Mouse (Mus musculus) telencephalon, adult 2 months (tissue): ENCODE measurements at regions not wholly inside any gene's neighbourhood (a gene's known extent, or its start where the extent isn't known, plus 50 kb on each side); places are given as distances from the start of the nearest gene placed in this dataset.

Experiments
- DNase-seq: peaks from one replicate; pipeline ENCODE4 v3.0.0-alpha.2; 2011; ENCODE audit warnings: low read depth, low spot score

GRCm38 (mm10) chr1:12318029-12318428, 904.1 kb downstream of the A830018L16Rik start:
- no peak for DNase-seq

- DNase-seq = no peak
Observed at GRCm38 (mm10) chr1:12334186-12334585, 920.3 kb downstream of the A830018L16Rik start.

- no peak for DNase-seq
Observed at GRCm38 (mm10) chr1:12344726-12345438, 931.0 kb downstream of the A830018L16Rik start.

GRCm38 (mm10) chr1:12345439-12345819, 931.5 kb downstream of the A830018L16Rik start:
- peak; percentile 16 for DNase-seq

GRCm38 (mm10) chr1:12354531-12354930, 940.6 kb downstream of the A830018L16Rik start:
- DNase-seq = no peak

GRCm38 (mm10) chr1:12367872-12368271, 954.0 kb downstream of the A830018L16Rik start:
- DNase-seq = peak; percentile 91

GRCm38 (mm10) chr1:12372968-12373367, 959.1 kb downstream of the A830018L16Rik start:
- no peak for DNase-seq

- no peak for DNase-seq
Observed at GRCm38 (mm10) chr1:12398146-12398884, 984.4 kb downstream of the A830018L16Rik start.

GRCm38 (mm10) chr1:12405391-12406270, 991.7 kb downstream of the A830018L16Rik start:
- DNase-seq = peak; percentile 13

GRCm38 (mm10) chr1:12409738-12410523, 996.0 kb downstream of the A830018L16Rik start:
- DNase-seq = no peak

GRCm38 (mm10) chr1:12410524-12410886, 996.6 kb downstream of the A830018L16Rik start:
- no peak for DNase-seq

- DNase-seq = no peak
Observed at GRCm38 (mm10) chr1:12424510-12424909, 1010.6 kb downstream of the A830018L16Rik start.

- no peak for DNase-seq
Observed at GRCm38 (mm10) chr1:12437894-12438293, 1024.0 kb downstream of the A830018L16Rik start.

GRCm38 (mm10) chr1:12466255-12466654, 1052.3 kb downstream of the A830018L16Rik start:
- no peak for DNase-seq

- DNase-seq = no peak
Observed at GRCm38 (mm10) chr1:12478983-12479763, 1065.3 kb downstream of the A830018L16Rik start.

- peak; percentile 33 for DNase-seq
Observed at GRCm38 (mm10) chr1:12500442-12500841, 1086.5 kb downstream of the A830018L16Rik start.

- no peak for DNase-seq
Observed at GRCm38 (mm10) chr1:12507997-12508396, 1094.1 kb downstream of the A830018L16Rik start.

GRCm38 (mm10) chr1:12510129-12510816, 1096.4 kb downstream of the A830018L16Rik start:
- no peak for DNase-seq

- peak; percentile 47 for DNase-seq
Observed at GRCm38 (mm10) chr1:12519601-12520000, 1105.7 kb downstream of the A830018L16Rik start.

- peak; percentile 27 for DNase-seq
Observed at GRCm38 (mm10) chr1:12555859-12556258, 1142.0 kb downstream of the A830018L16Rik start.
